Mouse (Mus musculus) embryonic facial prominence, embryonic 14.5 days (tissue): Measurements from ENCODE around the gene Dclre1a. TPM values are rescaled to one million over a fixed set of nuclear protein-coding genes. Genes with fewer than 3 reads are reported as not detected.
A peak's percentile ranks its signal among the peaks of the same experiment; 100 is the strongest.

Source experiments
- ATAC-seq: fragments of 200-750 bp; cut with Nextera tagmentation; 2 replicates; pipeline ENCODE4 v1.8.0; 2017; ENCODE audit warnings: low read depth, moderate number of reproducible peaks, moderate TSS enrichment
- DNase-seq: peaks from one replicate; pipeline ENCODE4 v3.0.0-alpha.2; 2015; ENCODE audit warnings: low spot score
- H3K27ac ChIP-seq: fragments of 300-500 bp; sonication (generic); replicated peaks from 2 replicates; pipeline ENCODE4 v1.5.1; 2014; ENCODE audit warnings: low read depth, mild to moderate bottlenecking, low read length, moderate library complexity
- H3K27me3 ChIP-seq: fragments of 300-500 bp; sonication (generic); replicated peaks from 2 replicates; pipeline ENCODE4 v1.6.1; 2014; ENCODE audit warnings: low read length; ENCODE audit not compliant: control insufficient read depth, insufficient read depth
- H3K36me3 ChIP-seq: fragments of 300-500 bp; sonication (generic); 2 replicates; pipeline ENCODE4 v1.6.1; 2014; ENCODE audit warnings: low read length, mixed read lengths; ENCODE audit not compliant: control insufficient read depth, insufficient read depth
- H3K4me1 ChIP-seq: fragments of 300-500 bp; sonication (generic); 2 replicates; pipeline ENCODE4 v1.6.1; 2014; ENCODE audit warnings: antibody characterized with exemption, low read length; ENCODE audit not compliant: control insufficient read depth, insufficient read depth
- H3K4me2 ChIP-seq: fragments of 300-500 bp; sonication (generic); 2 replicates; pipeline ENCODE4 v1.6.1; 2014; ENCODE audit warnings: low read depth, mild to moderate bottlenecking, low read length, moderate library complexity, mixed read lengths
- H3K4me3 ChIP-seq: fragments of 300-500 bp; sonication (generic); 2 replicates; pipeline ENCODE4 v1.5.1; 2014; ENCODE audit warnings: low read depth, mild to moderate bottlenecking, low read length
- H3K9ac ChIP-seq: fragments of 300-500 bp; sonication (generic); 2 replicates; pipeline ENCODE4 v1.6.1; 2014; ENCODE audit warnings: low read depth, mild to moderate bottlenecking, low read length, moderate library complexity, mixed read lengths
- H3K9me3 ChIP-seq: fragments of 300-500 bp; sonication (generic); 2 replicates; pipeline ENCODE4 v1.6.1; 2016; ENCODE audit warnings: low read length; ENCODE audit not compliant: control insufficient read depth
- WGBS: fragments of 180-500 bp; shearing (Covaris S2); extraction: QIAGEN DNeasy Blood & Tissue Kit; methylation state at CpG from one replicate; pipeline ENCODE4 v1.1.7; 2014; 5-methylcytosine and 5-hydroxymethylcytosine counted together
- polyA plus RNA-seq: library from polyadenylated mRNA; unstranded; fragments of >200 nt; fragmentation: Nextera tagmentation; extraction: Ambion mirVana; gene quantifications from 2 replicates; pipeline ENCODE4 v1.2.1, GENCODE M21; 2014

The Dclre1a gene
- 12.8 and 16.6 TPM in 2 replicates for polyA plus RNA-seq

GRCm38 (mm10) chr19:56547456-56548229 lies at the start of gene Dclre1a:
Dclre1a (minus strand) TSS chr19:56548222.
- H3K27ac ChIP-seq: peak within 1 kb of the TSS; percentile 97
- H3K9me3 ChIP-seq: no peaks in the 10 kb centered on the region
- H3K27me3 ChIP-seq: no peaks in the 10 kb centered on the region
- DNase-seq (peak; percentile 83), ATAC-seq (peak; percentile 66)
- H3K9ac ChIP-seq: peak within 1 kb of the TSS; percentile 99
- peak within 1 kb of the TSS; percentile 84 for H3K4me2 ChIP-seq
- peak within 1 kb of the TSS; percentile 95 for H3K4me3 ChIP-seq
- peaks cover 12% of the 10 kb centered on the region for H3K4me1 ChIP-seq
- 9% methylated on average over 20 of the region's 20 CpGs for WGBS
- peaks cover 37% of the 10 kb centered on the region for H3K36me3 ChIP-seq

GRCm38 (mm10) chr19:56592472-56592871 lies 44.5 kb upstream of the Dclre1a start:
- Histone ChIP-seq H3K4me3 (no peak overlapping the region), H3K4me2 (no peak overlapping the region), H3K36me3 (peaks cover 88% of the 10 kb centered on the region), H3K27ac (no peak overlapping the region), H3K9ac (no peak overlapping the region), H3K4me1 (no peaks in the 10 kb centered on the region), H3K27me3 (no peaks in the 10 kb centered on the region), H3K9me3 (no peaks in the 10 kb centered on the region)
- 87% methylated on average over 9 of the region's 9 CpGs for WGBS
- no peak for DNase-seq
- no peak for ATAC-seq

- whole genome bisulfite sequencing: 86% methylated on average over 3 of the region's 3 CpGs
- Histone ChIP-seq H3K36me3 (peaks cover 68% of the 10 kb centered on the region), H3K9me3 (no peaks in the 10 kb centered on the region), H3K4me3 (no peak overlapping the region), H3K4me2 (no peak overlapping the region), H3K9ac (no peak overlapping the region), H3K27ac (no peak overlapping the region), H3K4me1 (no peaks in the 10 kb centered on the region), H3K27me3 (no peaks in the 10 kb centered on the region)
- no peak for ATAC-seq
- DNase-seq: no peak
Measured at GRCm38 (mm10) chr19:56590250-56590649, 42.2 kb upstream of the Dclre1a start.

GRCm38 (mm10) chr19:56589455-56589854 lies 41.4 kb upstream of the Dclre1a start:
- no peak overlapping the region for H3K4me3 ChIP-seq
- no peaks in the 10 kb centered on the region for H3K27me3 ChIP-seq
- no peak overlapping the region for H3K9ac ChIP-seq
- H3K4me2 ChIP-seq: no peak overlapping the region
- no peaks in the 10 kb centered on the region for H3K4me1 ChIP-seq
- H3K9me3 ChIP-seq: no peaks in the 10 kb centered on the region
- ATAC-seq (no peak), DNase-seq (no peak)
- H3K36me3 ChIP-seq: peaks cover 60% of the 10 kb centered on the region
- 94% methylated on average over 5 of the region's 5 CpGs for WGBS
- no peak overlapping the region for H3K27ac ChIP-seq

- H3K27me3 ChIP-seq: no peaks in the 10 kb centered on the region
Measured at GRCm38 (mm10) chr19:56589008-56589407, 41.0 kb upstream of the Dclre1a start.

GRCm38 (mm10) chr19:56588205-56588626 lies 40.2 kb upstream of the Dclre1a start:
- H3K9ac ChIP-seq: no peak overlapping the region
- H3K27me3 ChIP-seq: no peaks in the 10 kb centered on the region
- DNase-seq: peak; percentile 66
- H3K9me3 ChIP-seq: no peaks in the 10 kb centered on the region
- 71% methylated on average over 6 of the region's 6 CpGs for WGBS
- peaks cover 55% of the 10 kb centered on the region for H3K36me3 ChIP-seq
- no peak overlapping the region for H3K4me2 ChIP-seq
- no peak overlapping the region for H3K27ac ChIP-seq
- no peak overlapping the region for H3K4me3 ChIP-seq
- ATAC-seq: peak; percentile 69; the same call in 1 of the 2 replicates
- no peaks in the 10 kb centered on the region for H3K4me1 ChIP-seq

More at GRCm38 (mm10) chr19:56589008-56589407, 41.0 kb upstream of the Dclre1a start:
- no peaks in the 10 kb centered on the region for H3K9me3 ChIP-seq
- H3K9ac ChIP-seq: no peak overlapping the region
- 82% methylated on average over 6 of the region's 6 CpGs for WGBS
- no peaks in the 10 kb centered on the region for H3K4me1 ChIP-seq
- peaks cover 56% of the 10 kb centered on the region for H3K36me3 ChIP-seq
- no peak for DNase-seq
- no peak for ATAC-seq
- H3K4me3 ChIP-seq: no peak overlapping the region
- H3K4me2 ChIP-seq: no peak overlapping the region
- H3K27ac ChIP-seq: no peak overlapping the region

- no peak overlapping the region for H3K4me3 ChIP-seq
- peaks cover 54% of the 10 kb centered on the region for H3K36me3 ChIP-seq
- no peak overlapping the region for H3K9ac ChIP-seq
- H3K4me2 ChIP-seq: no peak overlapping the region
- 80% methylated on average over 8 of the region's 8 CpGs for WGBS
- DNase-seq: no peak
- no peak overlapping the region for H3K27ac ChIP-seq
- H3K27me3 ChIP-seq: no peaks in the 10 kb centered on the region
- no peaks in the 10 kb centered on the region for H3K4me1 ChIP-seq
- no peaks in the 10 kb centered on the region for H3K9me3 ChIP-seq
- ATAC-seq: no peak
Measured at GRCm38 (mm10) chr19:56586320-56586719, 38.3 kb upstream of the Dclre1a start.

- no peaks in the 10 kb centered on the region for H3K27me3 ChIP-seq
- no peak for ATAC-seq
Measured at GRCm38 (mm10) chr19:56584288-56584687, 36.3 kb upstream of the Dclre1a start.

GRCm38 (mm10) chr19:56583785-56584184 lies 35.8 kb upstream of the Dclre1a start:
- Histone ChIP-seq H3K9me3 (no peaks in the 10 kb centered on the region), H3K27me3 (no peaks in the 10 kb centered on the region), H3K9ac (no peak overlapping the region), H3K4me3 (no peak overlapping the region), H3K36me3 (peaks cover 39% of the 10 kb centered on the region), H3K27ac (no peak overlapping the region), H3K4me2 (no peak overlapping the region), H3K4me1 (no peaks in the 10 kb centered on the region)
- ATAC-seq: no peak
- DNase-seq: no peak
- WGBS: 68% methylated on average over 5 of the region's 5 CpGs

More at GRCm38 (mm10) chr19:56584288-56584687, 36.3 kb upstream of the Dclre1a start:
- Histone ChIP-seq H3K9ac (no peak overlapping the region), H3K27ac (no peak overlapping the region), H3K9me3 (no peaks in the 10 kb centered on the region), H3K4me1 (no peaks in the 10 kb centered on the region), H3K4me3 (no peak overlapping the region), H3K36me3 (peaks cover 44% of the 10 kb centered on the region), H3K4me2 (no peak overlapping the region)
- no peak for DNase-seq
- WGBS: 84% methylated on average over 3 of the region's 3 CpGs
